Mouse (Mus musculus): Measurements from ENCODE around the gene Inava. TPM values are rescaled to one million over a fixed set of nuclear protein-coding genes. Genes with fewer than 3 reads are reported as not detected.
A peak's percentile ranks its signal among the peaks of the same experiment; 100 is the strongest.

Gene Inava
- polyA plus RNA-seq (2015; fragmentation: Nextera tagmentation; extraction: Ambion mirVana): 2.0 and 8.2 TPM in 2 replicates

- H3K27ac ChIP-seq (replicated peaks): peak within 1 kb of the TSS; percentile 23; the same call in 1 of the 2 replicates
- H3K9me3 ChIP-seq (replicated peaks): no peaks in the 10 kb centered on the region
- no peaks in the 10 kb centered on the region for H3K36me3 ChIP-seq
- under 1% methylated on average over 50 of the region's 51 CpGs for WGBS
- peak within 1 kb of the TSS; percentile 57 for H3K4me3 ChIP-seq (replicated peaks)
- peak within 1 kb of the TSS; percentile 66 for H3K9ac ChIP-seq (replicated peaks)
- peak; percentile 64 for ATAC-seq (ENCODE audit: low FRiP score)
- peaks cover 43% of the 10 kb centered on the region for H3K4me1 ChIP-seq
- peak within 1 kb of the TSS; percentile 88 for H3K4me2 ChIP-seq
- H3K27me3 ChIP-seq (replicated peaks): no peaks in the 10 kb centered on the region
Observed at GRCm38 (mm10) chr1:136233892-136234594, at the start of gene Inava. Gene Inava, minus strand, starts transcription at chr1:136234264.

GRCm38 (mm10) chr1:136277366-136277765 is 43.3 kb upstream of the Inava start:
- Histone ChIP-seq H3K4me1 (no peaks in the 10 kb centered on the region), H3K4me3 (replicated peaks) (no peak overlapping the region), H3K9ac (replicated peaks) (no peak overlapping the region), H3K36me3 (peaks cover 83% of the 10 kb centered on the region), H3K27me3 (replicated peaks) (no peaks in the 10 kb centered on the region), H3K9me3 (replicated peaks) (no peaks in the 10 kb centered on the region), H3K27ac (replicated peaks) (no peak overlapping the region), H3K4me2 (no peak overlapping the region)
- ATAC-seq (ENCODE audit: low FRiP score): no peak
- WGBS: 92% methylated on average over 8 of the region's 8 CpGs

- WGBS: 69% methylated on average over 7 of the region's 7 CpGs
- Histone ChIP-seq H3K4me2 (no peak overlapping the region), H3K9me3 (replicated peaks) (no peaks in the 10 kb centered on the region), H3K4me3 (replicated peaks) (no peak overlapping the region), H3K27me3 (replicated peaks) (no peaks in the 10 kb centered on the region), H3K9ac (replicated peaks) (no peak overlapping the region), H3K27ac (replicated peaks) (no peak overlapping the region), H3K4me1 (no peaks in the 10 kb centered on the region), H3K36me3 (peaks cover 43% of the 10 kb centered on the region)
- ATAC-seq (ENCODE audit: low FRiP score): no peak
Observed at GRCm38 (mm10) chr1:136268224-136268623, 34.2 kb upstream of the Inava start.

GRCm38 (mm10) chr1:136266127-136266526 is 32.1 kb upstream of the Inava start:
- H3K9me3 ChIP-seq (replicated peaks): no peaks in the 10 kb centered on the region

GRCm38 (mm10) chr1:136263355-136263754 is 29.3 kb upstream of the Inava start:
- peaks cover 26% of the 10 kb centered on the region for H3K4me1 ChIP-seq
- H3K4me2 ChIP-seq: no peak overlapping the region
- H3K9me3 ChIP-seq (replicated peaks): no peaks in the 10 kb centered on the region
- peaks cover 35% of the 10 kb centered on the region for H3K27me3 ChIP-seq (replicated peaks)
- no peak overlapping the region for H3K27ac ChIP-seq (replicated peaks)
- H3K36me3 ChIP-seq: peaks cover 8% of the 10 kb centered on the region
- no peak overlapping the region for H3K9ac ChIP-seq (replicated peaks)
- H3K4me3 ChIP-seq (replicated peaks): no peak overlapping the region
- 81% methylated on average over 5 of the region's 5 CpGs for WGBS
- ATAC-seq (ENCODE audit: low FRiP score): no peak

More at GRCm38 (mm10) chr1:136266127-136266526, 32.1 kb upstream of the Inava start:
- WGBS: 69% methylated on average over 6 of the region's 6 CpGs
- Histone ChIP-seq H3K27ac (replicated peaks) (no peak overlapping the region), H3K4me1 (peaks cover 7% of the 10 kb centered on the region; the same call in 1 of the 2 replicates), H3K36me3 (peaks cover 23% of the 10 kb centered on the region), H3K27me3 (replicated peaks) (peaks cover 15% of the 10 kb centered on the region), H3K9ac (replicated peaks) (no peak overlapping the region), H3K4me3 (replicated peaks) (no peak overlapping the region), H3K4me2 (no peak overlapping the region)
- ATAC-seq (ENCODE audit: low FRiP score): no peak

- peak within 1 kb of the TSS; percentile 71 for H3K9ac ChIP-seq (replicated peaks)
- H3K4me1 ChIP-seq: peaks cover 26% of the 10 kb centered on the region
- peak within 1 kb of the TSS; percentile 74 for H3K27ac ChIP-seq (replicated peaks)
- peak within 1 kb of the TSS; percentile 59 for H3K4me3 ChIP-seq (replicated peaks)
- WGBS: 10% methylated on average over 28 of the region's 28 CpGs
- H3K9me3 ChIP-seq (replicated peaks): no peaks in the 10 kb centered on the region
- no peaks in the 10 kb centered on the region for H3K36me3 ChIP-seq
- peak within 1 kb of the TSS; percentile 90 for H3K4me2 ChIP-seq
- H3K27me3 ChIP-seq (replicated peaks): peaks cover 45% of the 10 kb centered on the region
- peak; percentile 33 for ATAC-seq (ENCODE audit: low FRiP score)
Observed at GRCm38 (mm10) chr1:136260635-136261238, 26.7 kb upstream of the Inava start, which contains the start of gene Gpr25. Gene Gpr25, minus strand, starts transcription at chr1:136260873.

GRCm38 (mm10) chr1:136259893-136260634 is 26.0 kb upstream of the Inava start:
- Histone ChIP-seq H3K4me1 (peaks cover 26% of the 10 kb centered on the region), H3K9me3 (replicated peaks) (no peaks in the 10 kb centered on the region), H3K4me2 (peak overlapping the region; percentile 90), H3K27ac (replicated peaks) (peak overlapping the region; percentile 74), H3K4me3 (replicated peaks) (peak overlapping the region; percentile 59), H3K9ac (replicated peaks) (peak overlapping the region; percentile 71), H3K27me3 (replicated peaks) (peaks cover 45% of the 10 kb centered on the region), H3K36me3 (no peaks in the 10 kb centered on the region)
- peak; percentile 90 for ATAC-seq (ENCODE audit: low FRiP score)
- WGBS: under 1% methylated on average over 94 of the region's 95 CpGs

- Histone ChIP-seq H3K27me3 (replicated peaks) (peaks cover 45% of the 10 kb centered on the region), H3K36me3 (no peaks in the 10 kb centered on the region), H3K4me3 (replicated peaks) (peak overlapping the region; percentile 59), H3K9ac (replicated peaks) (peak overlapping the region; percentile 71), H3K27ac (replicated peaks) (no peak overlapping the region), H3K4me2 (peak overlapping the region; percentile 90), H3K9me3 (replicated peaks) (no peaks in the 10 kb centered on the region), H3K4me1 (peaks cover 26% of the 10 kb centered on the region)
- ATAC-seq (ENCODE audit: low FRiP score): no peak
- 2% methylated on average over 16 of the region's 16 CpGs for WGBS
Observed at GRCm38 (mm10) chr1:136259543-136259892, 25.5 kb upstream of the Inava start.

GRCm38 (mm10) chr1:136258495-136258894 is 24.4 kb upstream of the Inava start:
- no peak for ATAC-seq (ENCODE audit: low FRiP score)
- H3K9me3 ChIP-seq (replicated peaks): no peaks in the 10 kb centered on the region
- 73% methylated on average over 9 of the region's 9 CpGs for WGBS
- H3K9ac ChIP-seq (replicated peaks): no peak overlapping the region
- peaks cover 45% of the 10 kb centered on the region for H3K27me3 ChIP-seq (replicated peaks)
- no peak overlapping the region for H3K27ac ChIP-seq (replicated peaks)
- no peaks in the 10 kb centered on the region for H3K36me3 ChIP-seq
- no peak overlapping the region for H3K4me2 ChIP-seq
- H3K4me1 ChIP-seq: peaks cover 26% of the 10 kb centered on the region
- H3K4me3 ChIP-seq (replicated peaks): no peak overlapping the region

- H3K4me1 ChIP-seq: peaks cover 14% of the 10 kb centered on the region
- peaks cover 26% of the 10 kb centered on the region for H3K27me3 ChIP-seq (replicated peaks)
- H3K27ac ChIP-seq (replicated peaks): no peak overlapping the region
- H3K36me3 ChIP-seq: no peaks in the 10 kb centered on the region
- H3K4me3 ChIP-seq (replicated peaks): no peak overlapping the region
- no peak overlapping the region for H3K4me2 ChIP-seq
- no peak overlapping the region for H3K9ac ChIP-seq (replicated peaks)
- no peak for ATAC-seq (ENCODE audit: low FRiP score)
- 27% methylated on average over 8 of the region's 8 CpGs for WGBS
- H3K9me3 ChIP-seq (replicated peaks): no peaks in the 10 kb centered on the region
Observed at GRCm38 (mm10) chr1:136255657-136256056, 21.6 kb upstream of the Inava start.

GRCm38 (mm10) chr1:136255174-136255573 is 21.1 kb upstream of the Inava start:
- ATAC-seq (ENCODE audit: low FRiP score): no peak
- Histone ChIP-seq H3K4me2 (no peak overlapping the region), H3K36me3 (no peaks in the 10 kb centered on the region), H3K27ac (replicated peaks) (no peak overlapping the region), H3K9ac (replicated peaks) (no peak overlapping the region), H3K9me3 (replicated peaks) (no peaks in the 10 kb centered on the region), H3K27me3 (replicated peaks) (peaks cover 26% of the 10 kb centered on the region), H3K4me1 (peaks cover 10% of the 10 kb centered on the region), H3K4me3 (replicated peaks) (no peak overlapping the region)
- 38% methylated on average over 6 of the region's 6 CpGs for WGBS

Data from neural tube, embryonic 15.5 days (tissue).